Mouse (Mus musculus) midbrain, embryonic 13.5 days (tissue): ENCODE measurements at regions not wholly inside any gene's neighbourhood (a gene's known extent, or its start where the extent isn't known, plus 50 kb on each side); places are given as distances from the start of the nearest gene placed in this dataset.
A peak's percentile ranks its signal among the peaks of the same experiment; 100 is the strongest.

Experiments
- ATAC-seq: fragments of 200-750 bp; cut with Nextera tagmentation; 2 replicates; pipeline ENCODE4 v1.8.0; 2017; ENCODE audit warnings: mild to moderate bottlenecking, moderate TSS enrichment, moderate library complexity
- H3K27ac ChIP-seq: fragments of 300-500 bp; sonication (generic); 2 replicates; pipeline ENCODE4 v1.5.1; 2015; ENCODE audit warnings: inconsistent platforms, mild to moderate bottlenecking, moderate library complexity
- H3K27me3 ChIP-seq: fragments of 300-500 bp; sonication (generic); 2 replicates; pipeline ENCODE4 v1.6.1; 2015; ENCODE audit warnings: mild to moderate bottlenecking, inconsistent platforms
- H3K36me3 ChIP-seq: fragments of 300-500 bp; sonication (generic); 2 replicates; pipeline ENCODE4 v1.6.1; 2015; ENCODE audit warnings: mild to moderate bottlenecking, inconsistent platforms
- H3K4me1 ChIP-seq: fragments of 300-500 bp; sonication (generic); replicated peaks from 2 replicates; pipeline ENCODE4 v1.6.1; 2015; ENCODE audit warnings: inconsistent platforms
- H3K4me2 ChIP-seq: fragments of 300-500 bp; sonication (generic); replicated peaks from 2 replicates; pipeline ENCODE4 v1.6.1; 2015; ENCODE audit warnings: moderate library complexity, mild to moderate bottlenecking, inconsistent platforms
- H3K4me3 ChIP-seq: fragments of 300-500 bp; sonication (generic); replicated peaks from 2 replicates; pipeline ENCODE4 v1.5.1; 2015; ENCODE audit warnings: mild to moderate bottlenecking, inconsistent platforms
- H3K9ac ChIP-seq: fragments of 300-500 bp; sonication (generic); replicated peaks from 2 replicates; pipeline ENCODE4 v1.6.1; 2015; ENCODE audit warnings: mild to moderate bottlenecking, inconsistent platforms
- H3K9me3 ChIP-seq: fragments of 300-500 bp; sonication (generic); 2 replicates; pipeline ENCODE4 v1.6.1; 2016; ENCODE audit warnings: mild to moderate bottlenecking, inconsistent platforms
- WGBS: fragments of 180-500 bp; shearing (Covaris S2); methylation state at CpG from one replicate; pipeline ENCODE4 v1.1.7; 2015; 5-methylcytosine and 5-hydroxymethylcytosine counted together

- Histone ChIP-seq H3K9ac (no peak overlapping the region), H3K4me3 (no peak overlapping the region), H3K4me1 (no peaks in the 10 kb centered on the region), H3K36me3 (no peaks in the 10 kb centered on the region), H3K9me3 (no peaks in the 10 kb centered on the region), H3K27ac (no peak overlapping the region), H3K27me3 (no peaks in the 10 kb centered on the region), H3K4me2 (no peak overlapping the region)
- peak; percentile 48; the same call in 1 of the 2 replicates for ATAC-seq
- WGBS = 76% methylated on average over 2 of the region's 2 CpGs
Observed at GRCm38 (mm10) chr6:44408331-44409195, 650.6 kb upstream of the Cntnap2 start.
